ENCODE assay signal across 7 mouse cellular contexts in genomic region chr8:11556691-11557423, GRCm38 (mm10). TPM values are rescaled to one million over a fixed set of nuclear protein-coding genes. Genes with fewer than 3 reads are reported as not detected.
DNase-seq lines count a peak whose midpoint lies in the region; ATAC-seq and TF ChIP-seq lines count a peak whose summit lies in the region.

No protein-coding gene starts in this region.

- no peaks in the 10 kb centered on the region for H3K27me3 ChIP-seq in kidney, embryonic 15.5 days
- no peaks in the 10 kb centered on the region for H3K27me3 ChIP-seq in liver, adult 2 months (ENCODE audit: control insufficient read depth, insufficient read depth, low read length)
- H3K27me3 ChIP-seq in stomach, embryonic 15.5 days (replicated peaks), result no peaks in the 10 kb centered on the region

- under 1% methylated on average over 69 of the region's 85 CpGs for WGBS in kidney, embryonic 15.5 days
- under 1% methylated on average over 82 of the region's 85 CpGs for WGBS in liver, adult 2 months
- WGBS in stomach, embryonic 15.5 days, result under 1% methylated on average over 84 of the region's 85 CpGs

- no peaks in the 10 kb centered on the region for H3K9me3 ChIP-seq in kidney, embryonic 15.5 days (replicated peaks)
- H3K9me3 ChIP-seq in stomach, embryonic 15.5 days, result no peaks in the 10 kb centered on the region

- peaks cover 8% of the 10 kb centered on the region for H3K36me3 ChIP-seq in kidney, embryonic 15.5 days
- H3K36me3 ChIP-seq in liver, adult 2 months (ENCODE audit: control insufficient read depth, insufficient read depth, low read length), result no peaks in the 10 kb centered on the region; the same call in 1 of the 2 replicates
- H3K36me3 ChIP-seq in stomach, embryonic 15.5 days, result 0 out of 2 replicates have a peak, but pooled peaks cover 6% of the 10 kb centered on the region

- peak overlapping the region; percentile 94 for H3K9ac ChIP-seq in kidney, embryonic 15.5 days
- H3K9ac ChIP-seq in liver, adult 2 months (ENCODE audit: low read depth, low read length), result peak overlapping the region; percentile 94
- peak overlapping the region; percentile 96 for H3K9ac ChIP-seq in stomach, embryonic 15.5 days

- peak overlapping the region; percentile 99 for H3K27ac ChIP-seq in kidney, embryonic 15.5 days
- peak overlapping the region; percentile 85 for H3K27ac ChIP-seq in liver, adult 2 months (replicated peaks; ENCODE audit: insufficient read depth, low read depth, low read length)
- H3K27ac ChIP-seq in stomach, embryonic 15.5 days, result peak overlapping the region; percentile 100

- peak overlapping the region; percentile 95 for H3K4me3 ChIP-seq in kidney, embryonic 15.5 days (replicated peaks)
- H3K4me3 ChIP-seq in liver, adult 2 months (ENCODE audit: insufficient read depth, low read depth, low read length), result peak overlapping the region; percentile 89
- H3K4me3 ChIP-seq in stomach, embryonic 15.5 days (replicated peaks), result peak overlapping the region; percentile 93

- no peak for TF ChIP-seq CTCF in liver, adult 2 months (IDR thresholded peaks at IDR 0.05; ENCODE audit: low read depth, low read length)

- peaks cover 18% of the 10 kb centered on the region; the same call in 1 of the 2 replicates for H3K79me2 ChIP-seq in liver, adult 2 months (ENCODE audit: control insufficient read depth, insufficient read depth, low read length)

- H3K4me2 ChIP-seq in kidney, embryonic 15.5 days, result peak overlapping the region; percentile 88
- H3K4me2 ChIP-seq in stomach, embryonic 15.5 days, result peak overlapping the region; percentile 85

- no peak for TF ChIP-seq POLR2A in liver, adult 2 months (IDR thresholded peaks at IDR 0.05; ENCODE audit: extremely low read depth, insufficient read depth, low read length)

- ATAC-seq in kidney, embryonic 15.5 days (replicated peaks; ENCODE audit: low FRiP score), result no peak
- no peak for ATAC-seq in stomach, embryonic 15.5 days (ENCODE audit: insufficient read depth, low FRiP score, low read depth)

- peaks cover 28% of the 10 kb centered on the region for H3K4me1 ChIP-seq in kidney, embryonic 15.5 days
- peaks cover 7% of the 10 kb centered on the region; the same call in 1 of the 2 replicates for H3K4me1 ChIP-seq in liver, adult 2 months (ENCODE audit: control insufficient read depth, insufficient read depth, low read length)
- peaks cover 21% of the 10 kb centered on the region for H3K4me1 ChIP-seq in stomach, embryonic 15.5 days

- peak; percentile 48 to 53 for DNase-seq in adrenal gland, adult 18-20 months (ENCODE audit: low spot score in 2 of 2)
- DNase-seq in cerebellum, postnatal 4 days (ENCODE audit: low spot score in 2 of 2), result peak; percentile 29 to 54
- peak; percentile 26 for DNase-seq in heart, adult 8-10 months (ENCODE audit: low spot score)
- DNase-seq in liver, adult 2 months (ENCODE audit: extremely low read depth, low read depth, low spot score), result peak; percentile 12
- DNase-seq in neural tube, embryonic 10.5 days (ENCODE audit: extremely low spot score, low spot score), result peak; percentile 74

RNA-seq across cellular contexts. Expression of gene Ing1, which starts 1.5 kb away (rescaled TPM):
- total RNA-seq in adrenal gland, adult 18-20 months (2021), result 10 to 100 TPM; 30.3 to 36.6 TPM
- 10 to 100 TPM; 15.9 to 24.4 (median 19.9) TPM for total RNA-seq in heart, adult 8-10 months (2022)
- 35.7 and 36.9 TPM in 2 replicates for polyA plus RNA-seq in kidney, embryonic 15.5 days (2015; fragmentation: Nextera tagmentation; extraction: Ambion mirVana)
- total RNA-seq in liver, adult 2 months (2014; rRNA removed), result 5.8 and 9.5 TPM in 2 replicates
- polyA plus RNA-seq in liver, adult 2 months (2012; rRNA removed), result 5.5 and 6.5 TPM in 2 replicates
- 38.4 and 40.3 TPM in 2 replicates for polyA plus RNA-seq in stomach, embryonic 15.5 days (2015; fragmentation: Nextera tagmentation; extraction: Ambion mirVana)

RNA-seq across cellular contexts. Expression of gene Cars2, which starts 6.3 kb away (rescaled TPM):
- 10 to 100 TPM; 49.3 to 54.2 TPM for total RNA-seq in adrenal gland, adult 18-20 months (2021)
- total RNA-seq in heart, adult 8-10 months (2022), result 10 to 100 TPM; 50.7 to 55.7 (median 53.7) TPM
- 23.8 and 28.3 TPM in 2 replicates for polyA plus RNA-seq in kidney, embryonic 15.5 days (2015; fragmentation: Nextera tagmentation; extraction: Ambion mirVana)
- 22.6 and 23.9 TPM in 2 replicates for total RNA-seq in liver, adult 2 months (2014; rRNA removed)
- polyA plus RNA-seq in liver, adult 2 months (2012; rRNA removed), result 27.0 and 31.2 TPM in 2 replicates
- polyA plus RNA-seq in stomach, embryonic 15.5 days (2015; fragmentation: Nextera tagmentation; extraction: Ambion mirVana), result 27.4 and 29.2 TPM in 2 replicates

RNA-seq across cellular contexts. Expression of gene Naxd, which starts 59.6 kb away (rescaled TPM):
- total RNA-seq in adrenal gland, adult 18-20 months (2021), result 10 to 100 TPM; 67.0 to 72.6 TPM
- 10 to 100 TPM; 30.7 to 35.3 (median 32.1) TPM for total RNA-seq in heart, adult 8-10 months (2022)
- polyA plus RNA-seq in kidney, embryonic 15.5 days (2015; fragmentation: Nextera tagmentation; extraction: Ambion mirVana), result 119 and 121 TPM in 2 replicates
- total RNA-seq in liver, adult 2 months (2014; rRNA removed), result 84.7 and 94.8 TPM in 2 replicates
- 110 and 112 TPM in 2 replicates for polyA plus RNA-seq in liver, adult 2 months (2012; rRNA removed)
- polyA plus RNA-seq in stomach, embryonic 15.5 days (2015; fragmentation: Nextera tagmentation; extraction: Ambion mirVana), result 105 and 110 TPM in 2 replicates

Comparison
In these comparisons a context has a peak if more than half of its experiments do, and no peak if none do; other contexts are left out.
1. DNase-seq: peak in every context shown above with its lines; median percentile 74 in neural tube, embryonic 10.5 days; 50 in adrenal gland, adult 18-20 months; 42 in cerebellum, postnatal 4 days; 26 in heart, adult 8-10 months; 12 in liver, adult 2 months.